Mouse (Mus musculus): ENCODE results near the gene C130026I21Rik. TPM values are rescaled to one million over a fixed set of nuclear protein-coding genes. Genes with fewer than 3 reads are reported as not detected.
"Not testable (repeated sequence)": the region's sequence is repeated elsewhere in the genome, so short reads cannot be mapped to it uniquely, and the experiment has no call there.

Gene C130026I21Rik
- 0.32 and 0.41 TPM in 2 replicates for polyA plus RNA-seq (2015; fragmentation: Nextera tagmentation; extraction: Ambion mirVana)

DNA sequence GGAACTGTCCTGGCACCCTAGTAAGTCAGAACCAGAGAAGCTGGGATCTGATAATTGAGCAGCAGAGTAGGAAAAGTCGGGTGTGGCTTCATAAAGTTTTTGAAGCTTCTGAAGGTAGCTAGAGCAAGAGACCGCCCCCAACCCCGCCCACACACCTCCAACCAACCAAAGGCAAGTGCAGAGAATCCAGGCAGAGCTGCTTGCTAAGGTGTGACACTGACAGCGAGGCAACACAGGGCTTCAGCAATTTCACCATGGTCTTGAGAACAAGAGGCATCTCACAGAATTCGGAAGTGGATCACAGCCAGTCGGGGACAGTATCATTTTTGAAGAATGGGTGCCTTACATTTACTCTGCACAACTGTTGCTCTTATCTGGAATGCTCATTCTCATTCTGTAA lies at the start of gene C130026I21Rik:
Gene C130026I21Rik (minus strand): TSS at position 101 of the 400 bp plus-strand sequence.
- H3K36me3 ChIP-seq; H3K27ac ChIP-seq; H3K9ac ChIP-seq; ATAC-seq (ENCODE audit: insufficient read depth, low FRiP score, low read depth); H3K27me3 ChIP-seq (replicated peaks); H3K9me3 ChIP-seq; H3K4me1 ChIP-seq; H3K4me3 ChIP-seq (replicated peaks); H3K4me2 ChIP-seq: not testable (repeated sequence)
- WGBS: no CpG with 5 or more reads among the region's 6 CpGs

DNA sequence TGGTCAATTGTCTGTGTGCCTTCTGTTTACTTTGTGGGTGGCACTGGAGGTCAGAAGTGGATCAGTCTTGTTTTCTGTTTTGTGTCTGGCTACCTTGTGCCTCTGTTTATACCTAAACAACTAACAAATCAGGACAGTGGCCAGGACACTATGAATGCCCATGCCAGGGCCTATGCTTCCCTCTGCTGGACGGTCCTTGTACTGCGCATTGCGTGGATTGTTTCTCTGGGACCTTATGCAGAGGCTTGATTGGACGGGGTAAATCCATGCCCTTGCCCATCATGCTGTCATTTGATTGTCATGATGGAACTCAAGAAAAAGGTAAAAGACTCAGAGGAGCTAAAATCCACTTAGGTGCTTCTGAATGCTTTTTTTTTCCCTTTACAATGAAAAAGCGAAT lies 16.7 kb upstream of the C130026I21Rik start:
- WGBS: 45% methylated on average over 4 of the region's 5 CpGs
- not testable (repeated sequence) for H3K27ac ChIP-seq, H3K4me2 ChIP-seq

DNA sequence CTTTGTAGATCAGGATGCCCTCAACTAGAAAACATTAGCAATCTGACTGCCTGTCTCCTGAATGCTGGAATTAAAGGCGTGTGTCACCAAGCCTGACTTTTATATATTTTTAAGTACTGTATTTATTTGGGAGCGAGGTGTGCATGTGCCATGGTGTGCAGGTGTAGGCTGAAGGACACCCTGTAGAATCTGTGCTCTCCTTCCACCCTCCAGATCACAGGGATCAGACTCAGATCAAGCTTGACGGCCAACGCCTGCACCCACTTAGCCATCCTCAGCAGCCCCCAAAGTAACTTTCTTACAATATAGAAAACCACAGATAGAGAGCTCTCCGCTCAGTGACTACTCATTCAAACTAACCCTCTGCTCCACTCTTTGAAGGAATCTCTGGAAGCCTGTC lies 6.1 kb upstream of the C130026I21Rik start:
- H3K4me3 ChIP-seq (replicated peaks); H3K4me1 ChIP-seq; H3K9ac ChIP-seq; H3K4me2 ChIP-seq; H3K36me3 ChIP-seq; H3K27ac ChIP-seq; ATAC-seq (ENCODE audit: insufficient read depth, low FRiP score, low read depth); H3K9me3 ChIP-seq; H3K27me3 ChIP-seq (replicated peaks): not testable (repeated sequence)
- WGBS: 73% methylated on average over 4 of the region's 5 CpGs

More for the DNA sequence above, 16.7 kb upstream of the C130026I21Rik start:
- not testable (repeated sequence) for H3K27me3 ChIP-seq (replicated peaks); ATAC-seq (ENCODE audit: insufficient read depth, low FRiP score, low read depth); H3K9me3 ChIP-seq; H3K36me3 ChIP-seq; H3K9ac ChIP-seq; H3K4me3 ChIP-seq (replicated peaks); H3K4me1 ChIP-seq

DNA sequence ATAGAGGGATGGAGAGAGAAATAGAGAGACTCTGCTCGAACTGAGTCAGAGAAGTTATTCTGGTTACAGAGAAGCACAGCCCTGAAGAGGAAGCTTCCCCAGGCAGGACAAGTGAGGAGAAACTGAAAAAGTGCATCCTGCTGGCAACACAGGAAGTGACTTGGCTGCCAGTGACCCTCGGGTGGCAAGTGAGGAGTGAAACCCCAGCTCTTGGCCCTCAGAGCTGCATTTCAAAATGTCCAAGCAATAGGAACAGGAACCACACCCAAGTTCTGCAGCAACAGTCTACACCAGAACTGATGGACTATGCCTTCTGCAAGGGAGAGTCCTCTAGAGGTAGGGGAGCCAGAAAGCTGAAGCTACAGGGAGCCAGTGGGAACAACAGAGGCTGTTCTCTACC lies 11.7 kb downstream of the C130026I21Rik start:
- H3K4me2 ChIP-seq; H3K4me3 ChIP-seq (replicated peaks); H3K4me1 ChIP-seq; ATAC-seq (ENCODE audit: insufficient read depth, low FRiP score, low read depth); H3K36me3 ChIP-seq; H3K9me3 ChIP-seq; H3K27ac ChIP-seq; H3K27me3 ChIP-seq (replicated peaks); H3K9ac ChIP-seq: not testable (repeated sequence)
- 52% methylated on average over 2 of the region's 2 CpGs for WGBS

DNA sequence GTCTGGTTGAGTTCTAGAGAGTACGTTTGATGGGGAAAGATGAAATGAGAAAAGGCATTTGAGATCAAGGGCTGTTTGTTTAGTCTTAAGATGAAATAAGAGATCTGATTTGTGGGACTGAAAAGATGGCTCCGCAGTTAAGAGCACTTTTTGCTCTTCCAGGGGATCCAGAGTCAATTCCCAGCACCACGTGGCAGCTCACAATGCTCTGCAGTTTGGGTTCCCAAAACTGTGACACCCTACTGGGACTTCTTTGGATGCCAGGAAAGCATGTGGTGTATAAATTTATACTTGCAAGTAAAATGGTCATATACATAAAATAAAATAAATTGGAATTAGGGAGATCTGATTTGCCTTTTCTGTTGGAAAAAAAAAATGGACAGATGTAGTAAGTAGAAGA lies 15.1 kb downstream of the C130026I21Rik start:
- H3K36me3 ChIP-seq; H3K27ac ChIP-seq; H3K27me3 ChIP-seq (replicated peaks); H3K9me3 ChIP-seq; H3K4me1 ChIP-seq; H3K9ac ChIP-seq; ATAC-seq (ENCODE audit: insufficient read depth, low FRiP score, low read depth); H3K4me2 ChIP-seq; H3K4me3 ChIP-seq (replicated peaks): not testable (repeated sequence)
- WGBS: 61% methylated on average over 2 of the region's 3 CpGs

DNA sequence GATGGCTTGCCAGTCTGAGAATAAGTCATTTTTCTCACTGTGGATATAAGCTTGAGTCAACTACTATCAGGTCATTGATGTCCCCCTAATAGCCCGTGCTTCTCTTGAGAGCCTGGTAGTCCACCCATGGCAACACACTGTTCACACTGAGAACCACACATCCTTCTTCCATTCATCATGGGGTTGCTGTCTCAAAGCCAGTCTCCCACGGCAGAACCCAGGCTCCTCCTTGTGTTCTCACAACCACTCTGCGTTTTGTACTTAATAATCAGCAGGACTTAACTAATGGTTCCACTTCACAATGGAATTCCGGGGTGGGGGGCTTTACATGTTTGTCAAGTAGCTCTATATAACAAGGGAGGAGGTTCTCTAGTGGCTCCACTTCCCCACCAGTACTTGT lies 19.2 kb downstream of the C130026I21Rik start:
- H3K4me2 ChIP-seq; H3K4me1 ChIP-seq; H3K9me3 ChIP-seq; ATAC-seq (ENCODE audit: insufficient read depth, low FRiP score, low read depth); H3K36me3 ChIP-seq; H3K4me3 ChIP-seq (replicated peaks); H3K27ac ChIP-seq; H3K27me3 ChIP-seq (replicated peaks); H3K9ac ChIP-seq: not testable (repeated sequence)
- 76% methylated on average over 4 of the region's 4 CpGs for WGBS

DNA sequence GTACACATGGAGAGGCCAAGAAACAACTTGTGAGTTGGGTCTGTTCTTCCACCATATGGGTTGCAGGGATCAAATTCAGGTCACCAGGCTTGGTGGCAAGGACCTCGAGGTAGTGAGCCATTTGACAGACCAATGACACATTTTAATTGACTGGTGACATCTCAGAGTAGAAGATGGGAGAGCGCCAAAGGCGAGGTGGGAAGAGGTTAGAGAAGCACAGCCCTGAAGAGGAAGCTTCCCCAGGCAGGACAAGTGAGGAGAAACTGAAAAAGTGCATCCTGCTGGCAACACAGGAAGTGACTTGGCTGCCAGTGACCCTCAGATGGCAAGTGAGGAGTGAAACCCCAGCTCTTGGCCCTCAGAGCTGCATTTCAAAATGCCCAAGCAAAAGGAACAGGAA lies 21.4 kb downstream of the C130026I21Rik start:
- not testable (repeated sequence) for H3K9me3 ChIP-seq; H3K9ac ChIP-seq; H3K4me1 ChIP-seq; H3K36me3 ChIP-seq; H3K4me2 ChIP-seq; H3K27me3 ChIP-seq (replicated peaks); H3K4me3 ChIP-seq (replicated peaks); ATAC-seq (ENCODE audit: insufficient read depth, low FRiP score, low read depth); H3K27ac ChIP-seq
- 63% methylated on average over 3 of the region's 3 CpGs for WGBS

DNA sequence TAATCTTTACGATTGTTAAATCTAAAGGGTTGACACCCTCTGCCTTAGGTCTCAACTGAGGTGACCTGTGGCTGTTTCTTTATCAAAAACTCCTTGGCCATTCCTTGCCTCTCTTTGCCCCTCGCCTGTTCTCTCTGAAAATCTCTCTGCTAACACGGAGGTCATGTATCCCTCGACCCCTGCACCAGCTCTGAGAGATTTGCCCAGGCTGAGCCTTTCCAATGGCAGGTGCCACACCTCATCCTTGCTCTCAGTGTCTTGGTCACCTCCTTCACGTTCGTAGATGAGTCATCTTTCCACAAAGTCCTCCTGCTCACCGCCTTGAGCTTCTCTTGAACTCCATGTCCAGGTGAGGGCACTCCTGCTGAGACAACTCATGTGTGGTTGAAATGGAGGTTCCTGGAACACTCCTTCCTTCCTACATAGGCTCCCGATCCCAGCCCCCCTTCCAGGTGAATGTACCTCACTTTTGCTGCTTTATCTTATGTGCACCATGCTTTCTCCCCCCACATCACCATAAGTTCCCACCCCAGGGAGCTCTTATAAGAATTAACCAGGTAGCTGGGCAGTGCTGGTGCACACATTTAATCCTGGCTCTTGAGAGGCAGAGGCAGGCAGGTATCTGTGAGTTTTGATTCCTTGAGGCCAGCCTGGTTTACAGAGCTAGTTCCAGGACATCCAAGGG lies 23.4 kb downstream of the C130026I21Rik start:
- WGBS: 67% methylated on average over 8 of the region's 8 CpGs
- not testable (repeated sequence) for H3K27me3 ChIP-seq (replicated peaks)

DNA sequence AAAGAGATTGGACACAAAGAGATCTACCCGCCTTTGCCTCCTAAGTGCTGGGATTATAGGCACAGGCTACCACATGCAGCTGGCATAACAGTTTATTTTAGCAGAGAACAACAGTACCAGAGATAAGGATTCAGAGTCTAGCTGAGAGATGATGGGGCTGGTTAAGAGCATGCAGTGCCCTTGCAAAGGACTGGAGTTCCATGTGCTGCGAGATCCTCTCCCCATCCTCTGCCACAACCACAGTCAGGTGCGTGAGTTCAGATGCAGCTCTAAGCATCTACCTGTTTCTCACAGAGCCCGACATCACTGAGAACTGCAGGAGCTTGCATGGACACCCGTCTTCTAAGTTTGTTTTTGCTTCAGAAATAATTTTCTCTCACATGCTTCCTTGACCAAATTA lies 24.1 kb downstream of the C130026I21Rik start:
- H3K4me3 ChIP-seq (replicated peaks); H3K9me3 ChIP-seq; H3K36me3 ChIP-seq; H3K9ac ChIP-seq; H3K27ac ChIP-seq; H3K27me3 ChIP-seq (replicated peaks); ATAC-seq (ENCODE audit: insufficient read depth, low FRiP score, low read depth); H3K4me2 ChIP-seq; H3K4me1 ChIP-seq: not testable (repeated sequence)
- WGBS: 80% methylated on average over 5 of the region's 5 CpGs

More for the DNA sequence above, 23.4 kb downstream of the C130026I21Rik start:
- not testable (repeated sequence) for H3K4me3 ChIP-seq (replicated peaks); ATAC-seq (ENCODE audit: insufficient read depth, low FRiP score, low read depth); H3K9ac ChIP-seq; H3K4me1 ChIP-seq; H3K36me3 ChIP-seq; H3K4me2 ChIP-seq; H3K27ac ChIP-seq
- peaks cover 12% of the 10 kb centered on the region; the same call in 1 of the 2 replicates for H3K9me3 ChIP-seq

DNA sequence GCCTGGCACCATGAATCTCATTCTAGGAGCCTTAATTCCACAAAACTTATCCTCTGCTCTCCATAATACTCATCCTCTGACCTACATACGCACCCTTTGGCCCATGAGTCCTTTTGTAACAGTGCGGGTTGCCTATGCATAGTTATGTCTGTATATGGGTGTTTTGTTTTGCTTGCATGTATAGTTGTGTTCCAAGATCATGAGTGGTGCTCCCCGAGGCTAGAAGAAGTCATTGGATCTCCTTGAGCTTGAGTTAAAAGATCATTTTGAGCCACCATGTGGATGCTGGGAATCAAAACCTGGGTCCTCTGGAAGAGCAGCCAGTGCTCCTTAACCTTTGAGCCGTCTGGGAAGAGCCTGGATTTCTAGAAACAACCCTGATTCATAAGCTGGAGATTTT lies 25.4 kb downstream of the C130026I21Rik start:
- not testable (repeated sequence) for ATAC-seq (ENCODE audit: insufficient read depth, low FRiP score, low read depth); H3K27me3 ChIP-seq (replicated peaks); H3K27ac ChIP-seq; H3K4me1 ChIP-seq; H3K9ac ChIP-seq; H3K9me3 ChIP-seq; H3K4me3 ChIP-seq (replicated peaks); H3K4me2 ChIP-seq; H3K36me3 ChIP-seq
- 62% methylated on average over 3 of the region's 4 CpGs for WGBS

DNA sequence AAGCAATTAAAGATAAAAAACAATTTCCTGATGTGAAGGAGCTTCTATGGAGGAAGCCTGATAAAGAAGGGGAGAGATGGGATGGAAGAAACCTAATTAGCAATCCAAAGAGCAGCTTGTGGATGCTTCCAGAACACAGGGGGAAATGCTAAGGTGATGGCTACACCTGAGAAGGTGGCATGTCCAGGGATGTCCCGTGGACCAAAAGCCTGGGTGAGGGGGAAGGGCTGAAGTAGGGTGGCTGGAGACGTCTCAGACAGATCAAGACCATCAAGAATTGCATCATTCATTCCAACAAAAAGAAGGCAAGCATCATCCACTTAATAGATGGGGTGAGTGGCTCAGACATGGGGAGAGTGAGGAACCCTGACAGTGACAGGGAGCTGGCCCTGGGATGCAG lies 27.3 kb downstream of the C130026I21Rik start:
- H3K9ac ChIP-seq; ATAC-seq (ENCODE audit: insufficient read depth, low FRiP score, low read depth); H3K4me2 ChIP-seq; H3K27ac ChIP-seq; H3K36me3 ChIP-seq; H3K4me1 ChIP-seq; H3K27me3 ChIP-seq (replicated peaks); H3K4me3 ChIP-seq (replicated peaks): not testable (repeated sequence)
- 59% methylated on average over 2 of the region's 2 CpGs for WGBS
- peaks cover 12% of the 10 kb centered on the region; the same call in 1 of the 2 replicates for H3K9me3 ChIP-seq

DNA sequence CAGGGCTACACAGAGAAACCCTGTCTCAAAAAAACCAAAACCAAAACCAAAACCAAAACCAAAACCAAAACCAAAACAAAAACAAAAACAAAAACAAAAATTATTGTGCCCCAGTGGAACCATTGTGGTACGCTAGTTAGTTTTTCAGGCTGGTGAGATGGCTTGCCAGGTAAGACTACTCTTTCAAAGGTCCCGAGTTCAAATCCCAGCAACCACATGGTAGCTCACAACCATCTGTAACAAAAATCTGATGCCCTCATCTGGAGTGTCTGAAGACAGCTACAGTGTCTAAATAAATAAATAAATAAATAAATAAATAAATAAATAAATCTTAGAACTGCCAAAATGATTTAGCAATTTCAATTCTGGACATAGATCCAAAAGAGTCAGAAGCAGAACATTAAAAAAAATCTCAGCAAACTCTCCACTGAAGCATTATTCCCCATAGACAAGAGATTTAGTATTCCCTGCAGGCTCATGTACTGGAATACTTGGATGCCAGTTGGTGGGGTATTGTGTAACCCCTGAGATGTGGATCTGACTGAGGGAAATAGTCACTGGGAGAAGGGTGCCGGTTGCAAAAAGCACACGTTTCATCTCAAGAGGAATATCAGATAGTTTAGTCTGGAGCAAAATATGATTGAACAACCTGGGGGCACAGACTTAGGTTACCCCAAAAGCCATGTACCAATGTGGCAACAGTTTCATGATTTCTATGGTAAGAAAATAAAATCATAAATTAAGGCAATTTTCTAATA lies 31.2 kb downstream of the C130026I21Rik start:
- H3K27ac ChIP-seq; H3K4me2 ChIP-seq; ATAC-seq (ENCODE audit: insufficient read depth, low FRiP score, low read depth); H3K9ac ChIP-seq; H3K27me3 ChIP-seq (replicated peaks); H3K36me3 ChIP-seq; H3K9me3 ChIP-seq; H3K4me1 ChIP-seq; H3K4me3 ChIP-seq (replicated peaks): not testable (repeated sequence)
- 68% methylated on average over 4 of the region's 4 CpGs for WGBS

Data from stomach, embryonic 15.5 days (tissue).